Mouse (Mus musculus): Measurements from ENCODE around the gene P2ry4.

P2ry4 gene

GRCm38 (mm10) chrX:100594791-100595190 lies at the start of gene P2ry4:
Gene P2ry4 (minus strand): TSS chrX:100594869.
- DNase-seq = no peak

- no peak for DNase-seq
Observed at GRCm38 (mm10) chrX:100638477-100638876, 43.8 kb upstream of the P2ry4 start.

- DNase-seq = no peak
Observed at GRCm38 (mm10) chrX:100629076-100629475, 34.4 kb upstream of the P2ry4 start.

- peak; percentile 96 for DNase-seq
Observed at GRCm38 (mm10) chrX:100625802-100626793, 31.4 kb upstream of the P2ry4 start, which contains the start of gene Pdzd11. Gene Pdzd11 (minus strand): TSS chrX:100626568.

- no peak for DNase-seq
Observed at GRCm38 (mm10) chrX:100625546-100625801, 30.8 kb upstream of the P2ry4 start, which contains the start of gene Kif4. Gene Kif4 (plus strand): TSS chrX:100625737.

GRCm38 (mm10) chrX:100625146-100625545 lies 30.5 kb upstream of the P2ry4 start:
- DNase-seq = peak; percentile 12

GRCm38 (mm10) chrX:100624242-100624641 lies 29.6 kb upstream of the P2ry4 start:
- no peak for DNase-seq

- no peak for DNase-seq
Observed at GRCm38 (mm10) chrX:100621366-100621765, 26.7 kb upstream of the P2ry4 start.

GRCm38 (mm10) chrX:100618488-100618887 lies 23.8 kb upstream of the P2ry4 start:
- DNase-seq = no peak

- no peak for DNase-seq
Observed at GRCm38 (mm10) chrX:100605314-100605713, 10.6 kb upstream of the P2ry4 start, which contains the start of gene Arr3. Gene Arr3 (plus strand): TSS chrX:100605497.

GRCm38 (mm10) chrX:100599755-100600154 lies 5.1 kb upstream of the P2ry4 start:
- DNase-seq = no peak

GRCm38 (mm10) chrX:100597439-100597838 lies 2.8 kb upstream of the P2ry4 start:
- DNase-seq = peak; percentile 64

GRCm38 (mm10) chrX:100571951-100572350 lies 22.7 kb downstream of the P2ry4 start, which contains the start of gene Awat1:
Gene Awat1 (plus strand): TSS chrX:100572251.
- DNase-seq = no peak

- no peak for DNase-seq
Observed at GRCm38 (mm10) chrX:100565696-100566095, 29.0 kb downstream of the P2ry4 start.

GRCm38 (mm10) chrX:100556026-100556425 lies 38.6 kb downstream of the P2ry4 start:
- no peak for DNase-seq
